Mouse (Mus musculus) lung, adult 2 months (tissue): Measurements from ENCODE around the gene Il31.

Experiments
- CTCF ChIP-seq: fragments of 200-500 bp; IDR thresholded peaks from 2 replicates; pipeline ENCODE4 v1.5.1; 2011; ENCODE audit warnings: mild to moderate bottlenecking, low read length, control low read depth; ENCODE audit not compliant: insufficient read depth
- POLR2A ChIP-seq: fragments of 200-500 bp; IDR thresholded peaks from 2 replicates; pipeline ENCODE4 v1.6.1; 2011; ENCODE audit warnings: low read depth, mild to moderate bottlenecking, control low read depth, low read length, borderline replicate concordance; ENCODE audit errors: extremely low read depth

GRCm38 (mm10) chr5:123473817-123474216 is 15.5 kb downstream of the Il31 start:
- no peak for TF ChIP-seq POLR2A
- no peak for TF ChIP-seq CTCF
